Mouse (Mus musculus) forebrain, embryonic 15.5 days (tissue): ENCODE data around the gene Ppp2r5c. TPM values are rescaled to one million over a fixed set of nuclear protein-coding genes. Genes with fewer than 3 reads are reported as not detected.
A peak's percentile ranks its signal among the peaks of the same experiment; 100 is the strongest.

Experiments
- ATAC-seq: fragments of 200-750 bp; cut with Nextera tagmentation; replicated peaks from 2 replicates; pipeline ENCODE4 v1.8.0; 2017; ENCODE audit warnings: mild to moderate bottlenecking, moderate TSS enrichment, moderate library complexity
- H3K27ac ChIP-seq: fragments of 300-500 bp; sonication (generic); replicated peaks from 2 replicates; pipeline ENCODE4 v1.5.1; 2015; ENCODE audit warnings: mild to moderate bottlenecking, inconsistent platforms
- H3K27me3 ChIP-seq: fragments of 300-500 bp; sonication (generic); 2 replicates; pipeline ENCODE4 v1.6.1; 2015; ENCODE audit warnings: inconsistent platforms
- H3K36me3 ChIP-seq: fragments of 300-500 bp; sonication (generic); 2 replicates; pipeline ENCODE4 v1.6.1; 2015; ENCODE audit warnings: mild to moderate bottlenecking, inconsistent platforms
- H3K4me1 ChIP-seq: fragments of 300-500 bp; sonication (generic); 2 replicates; pipeline ENCODE4 v1.6.1; 2015; ENCODE audit warnings: inconsistent platforms
- H3K4me2 ChIP-seq: fragments of 300-500 bp; sonication (generic); replicated peaks from 2 replicates; pipeline ENCODE4 v1.6.1; 2015; ENCODE audit warnings: mild to moderate bottlenecking, inconsistent platforms
- H3K4me3 ChIP-seq: fragments of 300-500 bp; sonication (generic); 2 replicates; pipeline ENCODE4 v1.5.1; 2015; ENCODE audit warnings: mild to moderate bottlenecking, inconsistent platforms
- H3K9ac ChIP-seq: fragments of 300-500 bp; sonication (generic); replicated peaks from 2 replicates; pipeline ENCODE4 v1.6.1; 2015; ENCODE audit warnings: mild to moderate bottlenecking, inconsistent platforms
- H3K9me3 ChIP-seq: fragments of 300-500 bp; sonication (generic); 2 replicates; pipeline ENCODE4 v1.6.1; 2016; ENCODE audit warnings: inconsistent platforms
- WGBS: fragments of 180-500 bp; shearing (Covaris S2); methylation state at CpG from one replicate; pipeline ENCODE4 v1.1.7; 2015; ENCODE audit warnings: mixed read lengths; 5-methylcytosine and 5-hydroxymethylcytosine counted together
- polyA plus RNA-seq: library from polyadenylated mRNA; unstranded; fragments of >200 nt; fragmentation: Nextera tagmentation; extraction: Ambion mirVana; gene quantifications from 2 replicates; pipeline ENCODE4 v1.2.1, GENCODE M21; 2015

The Ppp2r5c gene
- polyA plus RNA-seq, 1 experiment from 2014 or later, result 137 TPM

- no peak for ATAC-seq
- no peaks in the 10 kb centered on the region for H3K27me3 ChIP-seq
- H3K4me2 ChIP-seq, result no peak overlapping the region
- no peaks in the 10 kb centered on the region for H3K36me3 ChIP-seq
- H3K9me3 ChIP-seq, result no peaks in the 10 kb centered on the region
- H3K27ac ChIP-seq, result no peak overlapping the region
- no peak overlapping the region for H3K4me3 ChIP-seq
- 88% methylated on average over 5 of the region's 5 CpGs for WGBS
- H3K9ac ChIP-seq, result no peak overlapping the region
- peaks cover 19% of the 10 kb centered on the region for H3K4me1 ChIP-seq
Observed at GRCm38 (mm10) chr12:110506046-110506445, 59.1 kb downstream of the Ppp2r5c start.

- Histone ChIP-seq H3K4me1 (peaks cover 30% of the 10 kb centered on the region), H3K27me3 (no peaks in the 10 kb centered on the region), H3K4me2 (no peak overlapping the region), H3K9me3 (no peaks in the 10 kb centered on the region), H3K36me3 (no peaks in the 10 kb centered on the region), H3K27ac (no peak overlapping the region), H3K9ac (no peak overlapping the region), H3K4me3 (no peak overlapping the region)
- ATAC-seq, result no peak
- WGBS, result 60% methylated on average over 9 of the region's 9 CpGs
Observed at GRCm38 (mm10) chr12:110507714-110508297, 60.9 kb downstream of the Ppp2r5c start.

GRCm38 (mm10) chr12:110508680-110509079, 61.8 kb downstream of the Ppp2r5c start:
- peaks cover 33% of the 10 kb centered on the region for H3K4me1 ChIP-seq
- no peaks in the 10 kb centered on the region for H3K9me3 ChIP-seq
- H3K9ac ChIP-seq, result no peak overlapping the region
- H3K27ac ChIP-seq, result no peak overlapping the region
- H3K4me3 ChIP-seq, result no peak overlapping the region
- 91% methylated on average over 5 of the region's 5 CpGs for WGBS
- H3K36me3 ChIP-seq, result no peaks in the 10 kb centered on the region
- ATAC-seq, result no peak
- no peak overlapping the region for H3K4me2 ChIP-seq
- no peaks in the 10 kb centered on the region for H3K27me3 ChIP-seq

- peaks cover 31% of the 10 kb centered on the region for H3K4me1 ChIP-seq
- H3K4me3 ChIP-seq, result no peak overlapping the region
- no peak overlapping the region for H3K4me2 ChIP-seq
- no peaks in the 10 kb centered on the region for H3K36me3 ChIP-seq
- no peaks in the 10 kb centered on the region for H3K9me3 ChIP-seq
- no peaks in the 10 kb centered on the region for H3K27me3 ChIP-seq
- peak overlapping the region; percentile 72 for H3K27ac ChIP-seq
- 0 out of 2 replicates have a peak, but pooled peaks have one; percentile 63 for ATAC-seq
- WGBS, result 68% methylated on average over 9 of the region's 9 CpGs
- H3K9ac ChIP-seq, result no peak overlapping the region
Observed at GRCm38 (mm10) chr12:110510171-110510871, 63.4 kb downstream of the Ppp2r5c start.

- no peak overlapping the region for H3K4me3 ChIP-seq
- no peaks in the 10 kb centered on the region for H3K9me3 ChIP-seq
- no peak for ATAC-seq
- 68% methylated on average over 12 of the region's 12 CpGs for WGBS
- H3K36me3 ChIP-seq, result no peaks in the 10 kb centered on the region
- H3K9ac ChIP-seq, result no peak overlapping the region
- no peaks in the 10 kb centered on the region for H3K27me3 ChIP-seq
- H3K4me2 ChIP-seq, result no peak overlapping the region
- peaks cover 31% of the 10 kb centered on the region for H3K4me1 ChIP-seq
- H3K27ac ChIP-seq, result no peak overlapping the region; the same call in 1 of the 2 replicates
Observed at GRCm38 (mm10) chr12:110511201-110511600, 64.3 kb downstream of the Ppp2r5c start.

- Histone ChIP-seq H3K4me2 (no peak overlapping the region), H3K9ac (no peak overlapping the region), H3K4me1 (peaks cover 31% of the 10 kb centered on the region), H3K27ac (no peak overlapping the region), H3K27me3 (no peaks in the 10 kb centered on the region), H3K36me3 (peaks cover 1% of the 10 kb centered on the region; the same call in 1 of the 2 replicates), H3K4me3 (no peak overlapping the region), H3K9me3 (no peaks in the 10 kb centered on the region)
- 63% methylated on average over 9 of the region's 9 CpGs for WGBS
- ATAC-seq, result no peak
Observed at GRCm38 (mm10) chr12:110511856-110512433, 65.0 kb downstream of the Ppp2r5c start.

GRCm38 (mm10) chr12:110512884-110513283, 66.0 kb downstream of the Ppp2r5c start:
- no peak overlapping the region for H3K4me2 ChIP-seq
- H3K36me3 ChIP-seq, result peaks cover 11% of the 10 kb centered on the region
- no peaks in the 10 kb centered on the region for H3K27me3 ChIP-seq
- no peak overlapping the region for H3K4me3 ChIP-seq
- ATAC-seq, result no peak
- peaks cover 28% of the 10 kb centered on the region for H3K4me1 ChIP-seq
- no peak overlapping the region for H3K9ac ChIP-seq
- WGBS, result 89% methylated on average over 7 of the region's 7 CpGs
- H3K9me3 ChIP-seq, result no peaks in the 10 kb centered on the region
- no peak overlapping the region for H3K27ac ChIP-seq

GRCm38 (mm10) chr12:110515676-110516075, 68.8 kb downstream of the Ppp2r5c start:
- peaks cover 11% of the 10 kb centered on the region for H3K36me3 ChIP-seq
- no peaks in the 10 kb centered on the region for H3K9me3 ChIP-seq
- whole genome bisulfite sequencing, result 90% methylated on average over 8 of the region's 8 CpGs
- ATAC-seq, result no peak
- peaks cover 17% of the 10 kb centered on the region for H3K4me1 ChIP-seq
- no peak overlapping the region for H3K4me2 ChIP-seq
- H3K4me3 ChIP-seq, result no peak overlapping the region
- H3K27ac ChIP-seq, result no peak overlapping the region
- no peaks in the 10 kb centered on the region for H3K27me3 ChIP-seq
- H3K9ac ChIP-seq, result no peak overlapping the region

GRCm38 (mm10) chr12:110520236-110520987, 73.5 kb downstream of the Ppp2r5c start:
- WGBS, result 80% methylated on average over 15 of the region's 15 CpGs
- no peaks in the 10 kb centered on the region for H3K4me1 ChIP-seq
- no peak for ATAC-seq

GRCm38 (mm10) chr12:110523526-110523925, 76.6 kb downstream of the Ppp2r5c start:
- no peak overlapping the region for H3K27ac ChIP-seq
- H3K9me3 ChIP-seq, result no peaks in the 10 kb centered on the region
- no peaks in the 10 kb centered on the region for H3K4me1 ChIP-seq
- no peak overlapping the region for H3K4me3 ChIP-seq
- no peak overlapping the region for H3K9ac ChIP-seq
- peaks cover 29% of the 10 kb centered on the region for H3K36me3 ChIP-seq
- 94% methylated on average over 5 of the region's 5 CpGs for WGBS
- H3K4me2 ChIP-seq, result no peak overlapping the region
- no peak for ATAC-seq
- H3K27me3 ChIP-seq, result no peaks in the 10 kb centered on the region

More at GRCm38 (mm10) chr12:110520236-110520987, 73.5 kb downstream of the Ppp2r5c start:
- Histone ChIP-seq H3K9ac (no peak overlapping the region), H3K27me3 (no peaks in the 10 kb centered on the region), H3K36me3 (peaks cover 39% of the 10 kb centered on the region), H3K4me3 (no peak overlapping the region), H3K9me3 (no peaks in the 10 kb centered on the region), H3K27ac (no peak overlapping the region), H3K4me2 (no peak overlapping the region)

GRCm38 (mm10) chr12:110532711-110533110, 85.8 kb downstream of the Ppp2r5c start:
- Histone ChIP-seq H3K4me3 (no peak overlapping the region), H3K9ac (no peak overlapping the region), H3K4me2 (no peak overlapping the region), H3K27ac (no peak overlapping the region), H3K27me3 (no peaks in the 10 kb centered on the region), H3K9me3 (no peaks in the 10 kb centered on the region), H3K36me3 (no peaks in the 10 kb centered on the region), H3K4me1 (peaks cover 2% of the 10 kb centered on the region; the same call in 1 of the 2 replicates)
- 90% methylated on average over 6 of the region's 6 CpGs for WGBS
- no peak for ATAC-seq

GRCm38 (mm10) chr12:110533151-110533550, 86.2 kb downstream of the Ppp2r5c start:
- no peaks in the 10 kb centered on the region for H3K36me3 ChIP-seq
- 93% methylated on average over 2 of the region's 2 CpGs for WGBS
- H3K9ac ChIP-seq, result no peak overlapping the region
- no peak overlapping the region for H3K27ac ChIP-seq
- peaks cover 5% of the 10 kb centered on the region; the same call in 1 of the 2 replicates for H3K4me1 ChIP-seq
- ATAC-seq, result no peak
- no peaks in the 10 kb centered on the region for H3K27me3 ChIP-seq
- no peaks in the 10 kb centered on the region for H3K9me3 ChIP-seq
- H3K4me3 ChIP-seq, result no peak overlapping the region
- H3K4me2 ChIP-seq, result no peak overlapping the region
